Mouse (Mus musculus) skeletal muscle tissue, adult 2 months (tissue): ENCODE data around the gene 1700011L22Rik.

Source experiments
- DNase-seq: peaks from one replicate; pipeline ENCODE4 v3.0.0-alpha.2; 2012; ENCODE audit warnings: low read depth, low spot score

Gene 1700011L22Rik

GRCm38 (mm10) chr8:79239996-79240395 lies 8.4 kb downstream of the 1700011L22Rik start:
- no peak for DNase-seq

DNA sequence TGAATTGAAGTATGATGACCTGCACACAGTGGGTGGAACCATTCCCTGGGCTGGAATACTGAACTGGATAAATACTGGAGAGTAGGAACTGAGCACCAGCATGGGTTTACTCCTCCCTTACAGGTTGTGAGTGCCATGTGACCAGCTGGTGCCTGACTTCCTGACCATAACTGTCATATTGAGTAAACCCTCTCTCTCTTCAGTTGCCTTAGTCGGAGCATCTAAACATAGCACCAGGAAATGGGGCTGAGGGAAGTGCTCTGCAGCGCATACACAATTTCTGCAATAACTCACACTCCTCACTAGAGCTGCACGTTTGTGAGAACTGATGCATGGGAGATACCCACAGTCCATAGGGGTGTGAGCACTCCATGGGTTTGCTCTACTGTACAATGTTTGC lies 9.1 kb downstream of the 1700011L22Rik start:
- no peak for DNase-seq

- no peak for DNase-seq
Measured at GRCm38 (mm10) chr8:79229266-79229888, 19.0 kb downstream of the 1700011L22Rik start.

- no peak for DNase-seq
Measured at GRCm38 (mm10) chr8:79227916-79228315, 20.5 kb downstream of the 1700011L22Rik start.

- DNase-seq, result no peak
Measured at GRCm38 (mm10) chr8:79227194-79227593, 21.2 kb downstream of the 1700011L22Rik start.

- DNase-seq, result no peak
Measured at GRCm38 (mm10) chr8:79226046-79226445, 22.3 kb downstream of the 1700011L22Rik start.

DNA sequence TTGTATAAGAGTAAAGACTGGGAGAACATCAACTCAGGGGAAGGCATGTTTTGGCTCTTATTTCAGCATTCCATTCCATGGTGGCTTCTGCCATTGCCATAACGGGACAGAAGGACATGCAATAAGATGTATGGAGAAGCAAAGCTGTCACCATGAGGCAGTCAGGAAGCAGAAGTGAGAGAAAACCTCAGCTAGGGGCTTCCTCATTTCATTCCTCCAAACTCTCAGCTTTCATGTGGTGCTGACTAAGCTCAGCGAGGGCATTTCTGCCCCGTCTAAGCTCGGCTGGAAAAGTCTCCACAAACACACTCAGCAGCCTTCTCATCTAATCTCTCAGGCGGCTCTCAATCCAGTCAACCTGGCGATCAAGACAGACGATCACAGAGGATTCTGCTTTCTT lies 22.8 kb downstream of the 1700011L22Rik start:
- DNase-seq, result no peak

- no peak for DNase-seq
Measured at GRCm38 (mm10) chr8:79224363-79224762, 24.0 kb downstream of the 1700011L22Rik start.

DNA sequence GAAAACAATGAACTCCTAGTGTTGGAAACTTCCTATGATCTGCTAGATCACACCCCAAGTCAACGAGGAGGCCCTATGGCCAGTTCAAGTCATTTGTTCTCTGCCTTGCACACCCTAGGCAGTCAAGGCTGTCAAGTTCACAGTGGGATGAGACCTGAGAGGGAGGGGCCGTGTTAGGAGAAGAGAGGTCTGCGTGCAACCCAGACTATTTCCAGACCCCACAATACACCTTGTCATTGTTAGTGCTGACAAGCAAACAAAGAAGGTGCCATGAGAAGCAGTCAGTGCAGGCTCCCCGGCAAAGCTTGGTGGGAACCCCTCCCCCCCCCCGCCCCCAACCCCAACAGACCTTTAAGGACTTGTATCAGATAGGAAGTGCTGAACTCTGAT lies 25.6 kb downstream of the 1700011L22Rik start:
- DNase-seq, result no peak

DNA sequence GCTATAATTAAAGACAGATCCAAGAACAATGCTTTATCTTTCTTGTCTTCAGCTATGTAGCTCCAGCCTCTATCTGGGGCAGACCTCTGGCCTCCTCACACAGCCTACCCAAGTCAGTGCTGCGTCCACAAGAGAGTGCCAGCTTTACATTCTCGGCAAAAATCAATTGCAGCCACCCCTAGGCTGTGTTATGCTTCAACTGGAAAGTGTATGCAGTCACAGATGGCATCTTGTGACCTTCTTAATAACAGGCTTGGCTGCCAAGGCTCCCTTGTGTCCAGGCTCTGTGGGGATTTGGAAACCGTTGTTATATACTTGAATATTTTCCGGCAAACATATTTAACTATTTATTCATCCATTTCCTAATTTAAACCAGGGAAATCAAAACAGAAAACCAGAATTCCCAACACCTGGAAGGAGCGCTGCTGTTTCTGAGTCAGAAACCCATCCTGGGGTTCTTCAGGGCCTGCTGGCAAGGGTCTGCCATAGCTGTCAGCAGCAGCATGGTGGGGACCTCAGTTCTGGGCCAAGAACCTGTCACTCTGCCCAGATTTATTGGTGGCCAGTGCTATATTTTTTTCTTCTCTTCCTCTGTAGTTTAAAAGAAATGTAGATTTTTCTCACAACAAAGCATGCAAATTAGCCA lies 26.1 kb downstream of the 1700011L22Rik start:
- no peak for DNase-seq

GRCm38 (mm10) chr8:79211630-79212029 lies 36.7 kb downstream of the 1700011L22Rik start:
- DNase-seq, result no peak

- no peak for DNase-seq
Measured at GRCm38 (mm10) chr8:79209641-79210358, 38.6 kb downstream of the 1700011L22Rik start.

DNA sequence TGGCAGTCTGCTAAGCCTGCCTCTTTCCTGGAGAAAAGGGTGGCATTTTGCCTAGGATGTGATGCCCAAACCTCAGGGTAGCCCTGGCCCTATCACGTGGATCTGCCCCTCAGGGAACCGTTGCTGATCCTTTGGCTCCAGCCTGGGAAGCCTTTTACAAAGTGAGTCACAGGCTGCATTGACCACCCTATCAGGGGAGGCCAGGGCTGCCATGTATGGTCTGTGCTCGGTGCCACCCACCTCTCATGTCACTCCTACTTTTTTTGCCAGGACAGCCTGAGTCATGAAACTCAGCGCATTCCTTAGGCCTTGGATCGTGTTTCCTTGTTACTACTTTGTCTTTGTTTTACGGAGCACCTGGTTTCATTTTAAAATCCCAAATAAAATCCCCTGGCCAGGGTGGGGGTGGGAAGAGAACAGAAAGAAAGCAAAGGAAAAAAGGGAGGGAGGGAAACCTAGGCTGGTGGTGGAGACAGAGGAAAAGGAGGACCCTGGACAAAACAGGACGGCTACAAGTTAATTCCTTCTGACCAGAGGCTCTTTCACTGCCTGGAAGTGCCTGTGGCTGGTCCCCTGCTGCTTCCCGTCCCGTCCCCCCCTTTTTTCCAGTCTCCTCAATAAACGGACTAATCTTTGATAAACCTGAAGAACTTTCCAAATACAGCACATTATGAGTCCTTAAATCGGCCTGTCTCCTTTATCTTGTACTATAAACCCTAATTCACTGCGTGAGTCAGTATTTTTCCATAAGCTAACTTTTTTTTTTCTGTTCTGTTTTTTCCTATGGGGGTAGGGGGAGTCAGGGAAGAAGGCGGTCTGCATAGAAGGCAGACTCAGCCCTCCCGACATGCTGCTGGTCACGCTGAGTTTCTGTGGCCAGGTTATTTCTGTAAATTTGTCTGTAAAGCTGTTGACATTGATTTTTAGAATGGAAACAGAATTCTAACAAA lies 39.4 kb downstream of the 1700011L22Rik start:
- peak; percentile 64 for DNase-seq

DNA sequence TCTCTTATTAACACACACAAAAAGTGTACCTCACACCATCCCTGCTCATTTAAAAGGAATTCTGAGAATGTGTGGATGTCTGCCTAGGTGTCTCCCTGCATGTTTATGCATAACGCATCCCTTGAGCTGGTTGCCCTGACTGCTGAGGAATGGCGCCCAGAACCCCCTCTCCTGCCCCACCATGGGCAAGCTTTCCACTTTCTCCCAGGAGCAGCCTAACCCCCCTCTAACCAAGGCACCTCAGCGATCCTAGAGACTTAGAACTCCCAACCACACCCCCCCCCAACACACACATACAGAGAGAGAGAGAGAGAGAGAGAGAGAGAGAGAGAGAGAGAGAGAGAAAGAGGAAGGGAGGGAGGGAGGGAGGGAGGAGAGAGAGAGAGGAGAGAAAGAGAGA lies 40.2 kb downstream of the 1700011L22Rik start:
- DNase-seq, result no peak

DNA sequence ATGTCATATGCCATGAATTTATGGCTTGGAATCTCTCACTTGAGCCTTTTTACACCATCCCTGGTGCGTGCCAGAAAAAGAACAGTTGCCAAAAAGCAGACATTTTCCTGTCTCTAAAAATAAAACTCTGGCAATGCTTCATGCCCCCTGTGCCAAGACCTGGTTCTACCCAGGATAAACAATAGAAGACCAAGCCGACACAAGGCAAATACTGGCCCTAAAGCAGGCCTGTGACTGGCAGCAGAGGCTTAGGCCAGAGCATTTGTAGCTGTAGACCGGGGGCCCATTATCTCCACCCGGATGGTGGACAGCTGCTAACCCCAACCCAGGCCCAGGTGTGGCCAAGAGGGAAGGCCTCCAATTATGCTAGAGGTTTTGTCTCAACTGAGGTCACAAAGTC lies 41.5 kb downstream of the 1700011L22Rik start:
- peak; percentile 25 for DNase-seq

DNA sequence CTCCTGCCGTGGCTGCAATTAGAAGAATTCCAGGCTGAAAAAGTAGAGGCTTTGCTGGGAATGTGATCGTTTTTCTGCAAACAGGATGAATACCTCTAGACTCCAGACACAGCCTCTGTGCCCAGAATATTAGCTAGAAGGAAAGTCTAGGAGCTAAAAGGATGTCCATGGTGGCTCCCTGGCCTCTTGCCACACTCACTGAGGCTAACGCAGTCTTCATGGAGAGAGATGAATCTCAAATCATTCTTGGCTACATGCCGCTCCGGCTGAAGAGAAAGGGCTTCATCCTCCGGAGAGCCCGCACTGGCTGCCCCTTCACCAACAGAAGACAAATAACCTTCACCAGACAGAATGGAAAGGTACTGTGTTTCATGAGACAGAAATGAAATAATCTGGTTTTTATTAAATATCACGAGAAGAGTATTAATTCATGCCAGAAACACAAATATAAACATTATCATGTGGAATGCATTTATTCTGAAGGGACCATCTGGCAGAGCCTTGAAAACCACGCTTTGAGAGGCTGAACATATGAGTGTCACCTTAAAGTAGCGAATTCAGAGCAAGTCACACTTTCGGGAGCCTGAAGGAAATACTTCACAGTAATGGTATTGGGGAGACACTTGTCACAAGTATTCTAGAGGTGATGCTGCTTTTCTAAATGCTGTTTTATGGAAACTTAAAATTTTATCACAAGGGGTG lies 46.8 kb downstream of the 1700011L22Rik start:
- no peak for DNase-seq

- no peak for DNase-seq
Measured at GRCm38 (mm10) chr8:79198675-79199074, 49.7 kb downstream of the 1700011L22Rik start.

DNA sequence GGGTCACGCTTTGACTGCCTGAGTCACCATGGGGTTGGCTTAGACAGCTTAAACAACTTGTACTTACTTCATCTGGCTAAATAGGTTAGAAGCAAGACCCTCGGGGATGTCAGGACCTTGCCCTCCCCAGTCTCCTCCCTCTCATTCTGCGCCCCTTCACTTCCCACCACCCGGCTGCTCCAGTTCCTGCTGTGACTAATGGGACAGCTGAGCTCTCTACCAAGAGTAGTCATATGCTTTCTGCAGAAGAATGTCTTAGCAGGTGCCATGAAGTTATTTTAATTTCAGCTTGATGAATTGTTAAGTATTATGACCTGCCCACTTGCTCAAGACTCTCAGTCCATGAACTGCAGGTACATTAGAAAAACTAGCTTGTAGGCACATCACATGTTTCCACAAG lies 51.9 kb downstream of the 1700011L22Rik start:
- no peak for DNase-seq

- no peak for DNase-seq
Measured at GRCm38 (mm10) chr8:79190071-79190470, 58.3 kb downstream of the 1700011L22Rik start.

GRCm38 (mm10) chr8:79185488-79185887 lies 62.9 kb downstream of the 1700011L22Rik start:
- no peak for DNase-seq

- no peak for DNase-seq
Measured at GRCm38 (mm10) chr8:79179678-79180077, 68.7 kb downstream of the 1700011L22Rik start.
